Mouse (Mus musculus): ENCODE measurements around the gene Dll1. TPM values are rescaled to one million over a fixed set of nuclear protein-coding genes. Genes with fewer than 3 reads are reported as not detected.

Dll1 gene
- polyA plus RNA-seq, 3 experiments from 2014 or later = 0.35 TPM; not detected in 2

GRCm38 (mm10) chr17:15378413-15379109, 1.9 kb upstream of the Dll1 start:
- ATAC-seq = no peak

- no peak for ATAC-seq
Measured at GRCm38 (mm10) chr17:15377901-15378300, 1.2 kb upstream of the Dll1 start.

- ATAC-seq = peak; percentile 25
Measured at GRCm38 (mm10) chr17:15375701-15376493, 775 bp downstream of the Dll1 start.

GRCm38 (mm10) chr17:15375224-15375623, 1.4 kb downstream of the Dll1 start:
- ATAC-seq = peak; percentile 47

GRCm38 (mm10) chr17:15374321-15375141, 2.1 kb downstream of the Dll1 start:
- ATAC-seq = no peak

GRCm38 (mm10) chr17:15372931-15373652, 3.6 kb downstream of the Dll1 start:
- ATAC-seq = no peak

GRCm38 (mm10) chr17:15371967-15372835, 4.5 kb downstream of the Dll1 start:
- ATAC-seq = no peak

GRCm38 (mm10) chr17:15370401-15370800, 6.3 kb downstream of the Dll1 start:
- ATAC-seq = no peak

- ATAC-seq = no peak
Measured at GRCm38 (mm10) chr17:15365650-15366049, 11.0 kb downstream of the Dll1 start.

- ATAC-seq = no peak
Measured at GRCm38 (mm10) chr17:15363656-15364055, 13.0 kb downstream of the Dll1 start.

GRCm38 (mm10) chr17:15357071-15357470, 19.6 kb downstream of the Dll1 start:
- ATAC-seq = no peak

- no peak for ATAC-seq
Measured at GRCm38 (mm10) chr17:15356526-15356925, 20.1 kb downstream of the Dll1 start.

GRCm38 (mm10) chr17:15355072-15355471, 21.6 kb downstream of the Dll1 start:
- no peak for ATAC-seq

GRCm38 (mm10) chr17:15354006-15354405, 22.7 kb downstream of the Dll1 start:
- no peak for ATAC-seq

GRCm38 (mm10) chr17:15352869-15353610, 23.6 kb downstream of the Dll1 start:
- no peak for ATAC-seq

- no peak for ATAC-seq
Measured at GRCm38 (mm10) chr17:15350152-15350551, 26.5 kb downstream of the Dll1 start.

- no peak for ATAC-seq
Measured at GRCm38 (mm10) chr17:15343071-15343822, 33.4 kb downstream of the Dll1 start.

- ATAC-seq = no peak
Measured at GRCm38 (mm10) chr17:15337906-15338305, 38.8 kb downstream of the Dll1 start.

GRCm38 (mm10) chr17:15329740-15330318, 46.8 kb downstream of the Dll1 start:
- ATAC-seq = no peak

All from inflammation-experienced regulatory T-cells, adult 6 months (primary cell).